Mouse (Mus musculus) testis, adult 2 months (tissue): ENCODE data around the gene Dusp18. TPM values are rescaled to one million over a fixed set of nuclear protein-coding genes. Genes with fewer than 3 reads are reported as not detected.

ENCODE experiments used
- H3K27ac ChIP-seq: fragments of 200-500 bp; 2 replicates; pipeline ENCODE4 v1.5.1; 2012; ENCODE audit warnings: low read depth, low read length; ENCODE audit not compliant: control insufficient read depth, insufficient read depth
- H3K27me3 ChIP-seq: fragments of 200-500 bp; 2 replicates; pipeline ENCODE4 v1.6.1; 2012; ENCODE audit warnings: mild to moderate bottlenecking, low read length, moderate library complexity; ENCODE audit not compliant: control insufficient read depth, insufficient read depth
- H3K36me3 ChIP-seq: fragments of 200-500 bp; 2 replicates; pipeline ENCODE4 v1.6.1; 2012; ENCODE audit warnings: mild to moderate bottlenecking, low read length; ENCODE audit not compliant: control insufficient read depth, insufficient read depth
- H3K4me1 ChIP-seq: fragments of 200-500 bp; 2 replicates; pipeline ENCODE4 v1.6.1; 2012; ENCODE audit warnings: low read length; ENCODE audit not compliant: control insufficient read depth, insufficient read depth
- H3K4me3 ChIP-seq: fragments of 200-500 bp; 2 replicates; pipeline ENCODE4 v1.5.1; 2012; ENCODE audit warnings: low read depth, mild to moderate bottlenecking, low read length, moderate library complexity, mixed read lengths; ENCODE audit not compliant: control insufficient read depth
- CTCF ChIP-seq: fragments of 200-500 bp; IDR thresholded peaks from 2 replicates; pipeline ENCODE4 v1.5.1; 2012; ENCODE audit warnings: low read depth, mild to moderate bottlenecking, inconsistent platforms, low read length, moderate library complexity; ENCODE audit not compliant: control insufficient read depth, insufficient read depth, insufficient replicate concordance
- POLR2A ChIP-seq: fragments of 200-500 bp; IDR thresholded peaks from 2 replicates; pipeline ENCODE4 v1.6.1; 2012; ENCODE audit warnings: low read depth, mild to moderate bottlenecking, inconsistent platforms, low read length, moderate library complexity; ENCODE audit not compliant: control insufficient read depth
- polyA plus RNA-seq: library from polyadenylated mRNA; depleted of rRNA; stranded (reverse); fragments of >200 nt; gene quantifications from 2 replicates; pipeline ENCODE4 v1.2.3, GENCODE M21; 2012

Gene Dusp18
- polyA plus RNA-seq, 1 experiment = 30.4 TPM

DNA sequence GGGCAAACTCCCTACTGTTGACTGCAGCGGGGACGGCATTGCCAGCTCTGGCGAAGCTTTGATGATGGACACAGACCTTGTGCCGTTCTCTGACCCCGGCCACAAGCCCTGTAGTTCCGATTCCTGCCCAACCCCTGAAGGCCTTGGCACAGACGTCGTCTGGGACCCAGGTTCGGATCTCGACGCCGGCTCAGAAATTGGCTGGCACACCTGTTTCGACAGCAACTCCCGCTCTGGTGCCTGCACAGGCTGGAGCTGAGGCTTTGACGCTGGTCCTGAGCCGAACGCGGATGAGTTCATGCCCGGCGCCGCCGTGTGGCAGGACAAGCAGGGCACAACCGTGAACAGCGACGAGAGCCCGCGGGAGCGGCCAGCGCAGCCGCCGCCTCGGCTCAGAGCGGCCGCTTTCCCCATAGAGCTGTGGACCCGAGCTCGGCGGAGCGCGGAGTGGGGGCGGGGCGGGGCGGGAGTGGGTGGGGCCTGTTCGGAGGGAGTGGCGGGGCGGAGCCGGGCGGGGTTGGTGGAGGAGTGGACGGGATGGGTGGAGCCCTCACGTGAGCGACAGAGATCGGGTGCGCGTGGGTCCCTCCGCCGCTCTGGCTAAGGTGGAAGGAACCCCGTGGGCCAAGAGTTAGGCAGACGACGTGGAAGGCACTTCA is 31.5 kb upstream of the Dusp18 start, which contains the start of gene Osbp2:
Osbp2 (minus strand) TSS at position 450 of the 659 bp plus-strand sequence.
- no peak for TF ChIP-seq CTCF
- peak; percentile 44; the same call in 1 of the 2 replicates for TF ChIP-seq POLR2A
- Histone ChIP-seq H3K36me3 (no peaks in the 10 kb centered on the region), H3K4me1 (peaks cover 17% of the 10 kb centered on the region), H3K27ac (peak within 1 kb of the TSS; percentile 63; the same call in 1 of the 2 replicates), H3K27me3 (no peaks in the 10 kb centered on the region), H3K4me3 (peak within 1 kb of the TSS; percentile 95)

GRCm38 (mm10) chr11:3864343-3864742 is 30.7 kb upstream of the Dusp18 start:
- Histone ChIP-seq H3K36me3 (no peaks in the 10 kb centered on the region), H3K4me3 (peak overlapping the region; percentile 94; the same call in 1 of the 2 replicates), H3K27ac (no peak overlapping the region), H3K27me3 (no peaks in the 10 kb centered on the region), H3K4me1 (peaks cover 17% of the 10 kb centered on the region)
- TF ChIP-seq CTCF (no peak), POLR2A (no peak)

DNA sequence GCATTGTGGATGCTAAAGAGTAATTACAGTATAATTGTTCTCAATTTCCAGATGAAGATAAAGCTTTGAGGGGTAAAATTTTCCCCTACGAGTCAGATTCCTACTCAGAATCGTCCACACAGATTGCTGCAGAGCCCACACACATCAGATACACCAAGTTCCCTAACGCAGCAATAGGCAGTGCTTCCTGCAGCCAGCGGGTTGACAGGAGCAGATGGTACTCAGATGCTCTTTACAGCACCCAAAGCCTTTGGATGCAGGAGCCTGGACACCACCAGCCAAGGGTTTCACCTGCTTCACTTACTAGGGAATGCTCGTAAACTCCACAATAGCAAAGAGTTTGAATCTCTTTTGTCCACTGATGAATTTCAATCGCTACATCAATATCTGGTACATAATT is 18.6 kb upstream of the Dusp18 start:
- Histone ChIP-seq H3K36me3 (no peaks in the 10 kb centered on the region), H3K4me1 (no peaks in the 10 kb centered on the region)

GRCm38 (mm10) chr11:3878660-3879059 is 16.4 kb upstream of the Dusp18 start:
- Histone ChIP-seq H3K27me3 (no peaks in the 10 kb centered on the region), H3K27ac (no peak overlapping the region), H3K36me3 (no peaks in the 10 kb centered on the region), H3K4me3 (no peak overlapping the region), H3K4me1 (no peaks in the 10 kb centered on the region)
- TF ChIP-seq POLR2A = no peak
- no peak for TF ChIP-seq CTCF

More for the DNA sequence above, 18.6 kb upstream of the Dusp18 start:
- Histone ChIP-seq H3K27me3 (no peaks in the 10 kb centered on the region), H3K27ac (no peak overlapping the region), H3K4me3 (no peak overlapping the region)
- TF ChIP-seq POLR2A (no peak), CTCF (no peak)

- TF ChIP-seq POLR2A (no peak), CTCF (peak; percentile 26; the same call in 1 of the 2 replicates)
- Histone ChIP-seq H3K4me3 (no peak overlapping the region), H3K36me3 (no peaks in the 10 kb centered on the region), H3K27ac (no peak overlapping the region), H3K4me1 (no peaks in the 10 kb centered on the region), H3K27me3 (no peaks in the 10 kb centered on the region)
These were observed 15.2 kb upstream of the Dusp18 start for GRCm38 (mm10) chr11:3879836-3880235.

DNA sequence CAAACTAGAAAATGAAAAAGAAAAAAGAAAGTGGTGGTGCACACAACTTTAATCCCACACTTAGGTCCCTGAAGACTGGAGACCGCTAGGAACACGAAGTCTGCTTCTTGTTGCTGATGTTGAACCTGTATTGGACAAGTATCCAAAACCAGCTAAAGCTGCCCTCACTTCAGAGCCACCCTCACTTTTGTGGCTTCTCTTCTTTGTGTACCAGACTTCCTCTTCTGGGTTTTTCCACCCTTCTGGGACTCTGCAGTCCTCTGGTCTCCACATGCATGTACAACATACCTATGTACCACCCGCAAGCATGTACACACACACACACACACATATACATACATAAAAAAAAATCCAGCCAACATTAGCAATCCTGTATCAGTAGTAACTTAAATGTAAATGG is 11.3 kb upstream of the Dusp18 start:
- H3K36me3 ChIP-seq = no peaks in the 10 kb centered on the region; the same call in none of the 2 replicates
- H3K4me1 ChIP-seq = no peaks in the 10 kb centered on the region
- TF ChIP-seq CTCF (no peak), POLR2A (no peak)
- no peak overlapping the region for H3K27ac ChIP-seq
- H3K4me3 ChIP-seq = no peak overlapping the region
- H3K27me3 ChIP-seq = no peaks in the 10 kb centered on the region

DNA sequence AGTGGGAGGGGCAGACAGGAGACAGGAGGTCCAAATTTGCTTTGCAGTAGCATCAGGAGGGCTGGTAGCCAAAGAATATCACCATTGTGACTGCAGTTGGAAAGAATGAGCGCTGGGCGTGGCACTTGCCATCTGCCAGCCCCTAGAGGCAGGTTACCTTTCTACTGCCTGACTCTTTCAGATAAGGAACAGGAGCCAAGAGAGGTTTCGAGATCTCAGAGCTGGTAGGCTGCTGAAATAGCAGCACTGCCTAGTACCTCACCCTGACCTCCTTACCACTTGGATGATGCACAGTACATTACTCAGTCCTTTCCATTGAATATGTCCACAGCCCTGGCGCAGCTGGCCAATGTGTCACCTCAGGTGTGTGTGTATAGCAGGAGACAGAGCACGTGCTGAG is 7.7 kb upstream of the Dusp18 start:
- H3K4me1 ChIP-seq = no peaks in the 10 kb centered on the region
- TF ChIP-seq POLR2A (no peak), CTCF (no peak)
- H3K27ac ChIP-seq = no peak overlapping the region
- no peak overlapping the region for H3K4me3 ChIP-seq
- H3K27me3 ChIP-seq = no peaks in the 10 kb centered on the region
- no peaks in the 10 kb centered on the region; the same call in none of the 2 replicates for H3K36me3 ChIP-seq
